Mouse (Mus musculus): ENCODE measurements at regions not wholly inside any gene's neighbourhood (a gene's known extent, or its start where the extent isn't known, plus 50 kb on each side); places are given as distances from the start of the nearest gene placed in this dataset.
A peak's percentile ranks its signal among the peaks of the same experiment; 100 is the strongest.

DNA sequence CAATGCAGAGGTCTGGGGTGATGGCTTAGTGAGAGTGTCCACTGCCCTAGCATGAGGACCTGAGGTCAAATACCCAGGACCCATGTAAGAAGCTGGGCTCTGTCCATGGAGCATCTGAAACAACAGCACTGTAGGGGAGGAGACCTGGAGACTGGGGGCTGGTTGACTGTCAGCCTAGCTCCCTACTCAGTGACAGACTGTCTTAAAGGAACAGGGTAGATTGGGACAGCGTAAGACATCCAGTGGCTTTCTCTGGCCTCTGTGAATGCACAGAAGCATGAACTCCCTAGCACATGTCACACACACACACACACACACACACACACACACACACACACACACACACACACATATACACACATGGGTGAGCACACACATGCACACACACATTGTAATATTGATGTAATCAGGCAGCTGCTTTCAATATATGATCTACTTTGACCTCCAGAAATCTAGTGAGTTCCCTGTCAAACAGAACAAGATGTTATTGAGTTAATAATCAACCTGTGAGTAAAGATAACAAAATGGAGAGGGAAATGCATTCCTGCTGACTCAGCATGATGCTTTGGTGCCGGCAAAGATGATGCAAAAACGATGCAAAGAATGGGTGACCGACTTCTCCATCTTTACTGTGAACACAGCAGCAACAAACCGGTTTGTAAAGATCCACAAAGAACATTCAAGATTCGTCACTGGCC is 133.6 kb upstream of the Zfp217 start:
- no peaks in the 10 kb centered on the region for H3K9me3 ChIP-seq (ENCODE audit: control insufficient read depth, insufficient read depth, low read depth, low read length)
- TF ChIP-seq MAFK (IDR thresholded peaks at IDR 0.05; ENCODE audit: insufficient read depth, low read depth, low read length) (peak; percentile 97), ZNF384 (IDR thresholded peaks at IDR 0.05; ENCODE audit: low read depth, low read length) (no peak), CHD2 (IDR thresholded peaks at IDR 0.05; ENCODE audit: low read depth, low read length) (no peak), ZC3H11A (IDR thresholded peaks at IDR 0.05; ENCODE audit: borderline replicate concordance, low read depth, low read length) (no peak), HCFC1 (IDR thresholded peaks at IDR 0.05; ENCODE audit: borderline replicate concordance, insufficient read depth, low read length) (no peak)
- in situ Hi-C loops (cut with MboI; ENCODE audit: low sequenced_read_pairs in 2 of 2, unreplicated experiment in 2 of 2): no loop called here
- no peak overlapping the region for H3K4me3 ChIP-seq (ENCODE audit: insufficient read depth in 1 of 2, low read depth in 1 of 2, low read length in 2 of 2, poor library complexity in 1 of 2, severe bottlenecking in 1 of 2)
- peaks cover 2 to 12% of the 10 kb centered on the region in 2 experiments; a peak in 2 of 4 replicates for H3K4me1 ChIP-seq (ENCODE audit: control insufficient read depth in 2 of 2, insufficient read depth in 2 of 2, low read length in 2 of 2, poor library complexity in 1 of 2)
- DNase-seq (ENCODE audit: low read depth, low spot score): no peak
- no peak overlapping the region for H3K27ac ChIP-seq (ENCODE audit: insufficient read depth, low read depth, low read length, poor library complexity, severe bottlenecking)
- H3K9ac ChIP-seq (ENCODE audit: insufficient read depth, low read depth, low read length, poor library complexity, severe bottlenecking): no peak overlapping the region
- H3K36me3 ChIP-seq (ENCODE audit: control insufficient read depth, insufficient read depth, low read length, poor library complexity, severe bottlenecking): no peaks in the 10 kb centered on the region

- Histone ChIP-seq H3K4me1 (ENCODE audit: control insufficient read depth in 2 of 2, insufficient read depth in 2 of 2, low read length in 2 of 2, poor library complexity in 1 of 2) (peaks cover 0 to 11% of the 10 kb centered on the region in 2 experiments; a peak in 1 of 4 replicates), H3K9ac (ENCODE audit: insufficient read depth, low read depth, low read length, poor library complexity, severe bottlenecking) (no peak overlapping the region), H3K4me3 (ENCODE audit: insufficient read depth in 1 of 2, low read depth in 1 of 2, low read length in 2 of 2, poor library complexity in 1 of 2, severe bottlenecking in 1 of 2) (no peak overlapping the region), H3K27ac (ENCODE audit: insufficient read depth, low read depth, low read length, poor library complexity, severe bottlenecking) (no peak overlapping the region), H3K9me3 (ENCODE audit: control insufficient read depth, insufficient read depth, low read depth, low read length) (no peaks in the 10 kb centered on the region), H3K36me3 (ENCODE audit: control insufficient read depth, insufficient read depth, low read length, poor library complexity, severe bottlenecking) (no peaks in the 10 kb centered on the region)
- DNase-seq (ENCODE audit: low read depth, low spot score): no peak
- in situ Hi-C loops (cut with MboI; ENCODE audit: low sequenced_read_pairs in 2 of 2, unreplicated experiment in 2 of 2): no loop called here
- TF ChIP-seq ZNF384 (IDR thresholded peaks at IDR 0.05; ENCODE audit: low read depth, low read length) (no peak), MAFK (IDR thresholded peaks at IDR 0.05; ENCODE audit: insufficient read depth, low read depth, low read length) (no peak), CHD2 (IDR thresholded peaks at IDR 0.05; ENCODE audit: low read depth, low read length) (no peak), HCFC1 (IDR thresholded peaks at IDR 0.05; ENCODE audit: borderline replicate concordance, insufficient read depth, low read length) (no peak), ZC3H11A (IDR thresholded peaks at IDR 0.05; ENCODE audit: borderline replicate concordance, low read depth, low read length) (no peak)
Measured at GRCm38 (mm10) chr2:170280733-170281132, 132.8 kb upstream of the Zfp217 start.

DNA sequence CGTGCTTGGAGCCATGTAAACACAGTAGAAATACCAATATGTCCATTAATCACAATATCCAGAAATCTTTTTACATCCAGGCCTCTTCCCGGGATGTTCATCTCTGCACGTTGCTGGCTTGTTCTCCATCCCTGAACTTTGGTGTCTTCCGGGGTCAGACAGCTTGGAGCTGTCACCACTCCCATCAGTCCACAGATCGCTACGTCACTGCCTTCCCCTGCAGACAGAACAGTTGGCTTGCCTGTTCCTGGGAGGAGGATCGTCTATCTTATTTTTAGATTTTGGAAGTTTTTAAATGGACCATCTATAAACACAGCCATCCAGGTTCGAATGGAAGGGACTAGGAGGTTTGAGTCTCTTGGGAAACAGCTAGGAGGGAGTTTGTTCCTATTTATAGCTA is 130.0 kb upstream of the Zfp217 start:
- in situ Hi-C loops (cut with MboI; ENCODE audit: low sequenced_read_pairs in 2 of 2, unreplicated experiment in 2 of 2): no loop called here

GRCm38 (mm10) chr2:170277182-170277767 is 129.4 kb upstream of the Zfp217 start:
- Histone ChIP-seq H3K9me3 (ENCODE audit: control insufficient read depth, insufficient read depth, low read depth, low read length) (no peaks in the 10 kb centered on the region), H3K27ac (ENCODE audit: insufficient read depth, low read depth, low read length, poor library complexity, severe bottlenecking) (no peak overlapping the region)
- in situ Hi-C loops (cut with MboI; ENCODE audit: low sequenced_read_pairs in 2 of 2, unreplicated experiment in 2 of 2): no loop called here

More for the DNA sequence above, 130.0 kb upstream of the Zfp217 start:
- no peak for TF ChIP-seq CHD2 (IDR thresholded peaks at IDR 0.05; ENCODE audit: low read depth, low read length)
- TF ChIP-seq ZC3H11A (IDR thresholded peaks at IDR 0.05; ENCODE audit: borderline replicate concordance, low read depth, low read length): no peak
- TF ChIP-seq HCFC1 (IDR thresholded peaks at IDR 0.05; ENCODE audit: borderline replicate concordance, insufficient read depth, low read length): no peak
- TF ChIP-seq ZNF384 (IDR thresholded peaks at IDR 0.05; ENCODE audit: low read depth, low read length): no peak
- no peak for TF ChIP-seq MAFK (IDR thresholded peaks at IDR 0.05; ENCODE audit: insufficient read depth, low read depth, low read length)
- Histone ChIP-seq H3K27ac (ENCODE audit: insufficient read depth, low read depth, low read length, poor library complexity, severe bottlenecking) (no peak overlapping the region), H3K4me3 (ENCODE audit: insufficient read depth in 1 of 2, low read depth in 1 of 2, low read length in 2 of 2, poor library complexity in 1 of 2, severe bottlenecking in 1 of 2) (no peak overlapping the region), H3K9ac (ENCODE audit: insufficient read depth, low read depth, low read length, poor library complexity, severe bottlenecking) (no peak overlapping the region), H3K4me1 (ENCODE audit: control insufficient read depth in 2 of 2, insufficient read depth in 2 of 2, low read length in 2 of 2, poor library complexity in 1 of 2) (peaks cover 0 to 9% of the 10 kb centered on the region in 2 experiments; a peak in 1 of 4 replicates), H3K36me3 (ENCODE audit: control insufficient read depth, insufficient read depth, low read length, poor library complexity, severe bottlenecking) (no peaks in the 10 kb centered on the region), H3K9me3 (ENCODE audit: control insufficient read depth, insufficient read depth, low read depth, low read length) (no peaks in the 10 kb centered on the region)
- no peak for DNase-seq (ENCODE audit: low read depth, low spot score)

More at GRCm38 (mm10) chr2:170277182-170277767, 129.4 kb upstream of the Zfp217 start:
- no peak overlapping the region for H3K4me3 ChIP-seq (ENCODE audit: insufficient read depth in 1 of 2, low read depth in 1 of 2, low read length in 2 of 2, poor library complexity in 1 of 2, severe bottlenecking in 1 of 2)
- H3K4me1 ChIP-seq (ENCODE audit: control insufficient read depth in 2 of 2, insufficient read depth in 2 of 2, low read length in 2 of 2, poor library complexity in 1 of 2): peaks cover 0 to 7% of the 10 kb centered on the region in 2 experiments; a peak in 1 of 4 replicates
- TF ChIP-seq ZC3H11A (IDR thresholded peaks at IDR 0.05; ENCODE audit: borderline replicate concordance, low read depth, low read length) (no peak), CHD2 (IDR thresholded peaks at IDR 0.05; ENCODE audit: low read depth, low read length) (no peak), ZNF384 (IDR thresholded peaks at IDR 0.05; ENCODE audit: low read depth, low read length) (no peak), MAFK (IDR thresholded peaks at IDR 0.05; ENCODE audit: insufficient read depth, low read depth, low read length) (no peak), HCFC1 (IDR thresholded peaks at IDR 0.05; ENCODE audit: borderline replicate concordance, insufficient read depth, low read length) (no peak)
- H3K36me3 ChIP-seq (ENCODE audit: control insufficient read depth, insufficient read depth, low read length, poor library complexity, severe bottlenecking): no peaks in the 10 kb centered on the region
- H3K9ac ChIP-seq (ENCODE audit: insufficient read depth, low read depth, low read length, poor library complexity, severe bottlenecking): no peak overlapping the region
- DNase-seq (ENCODE audit: low read depth, low spot score): no peak
